Mouse (Mus musculus) liver, embryonic 15.5 days (tissue): Measurements from ENCODE around the gene Ptprg. TPM values are rescaled to one million over a fixed set of nuclear protein-coding genes. Genes with fewer than 3 reads are reported as not detected.

ENCODE experiments used
- ATAC-seq: fragments of 200-750 bp; cut with Nextera tagmentation; 2 replicates; pipeline ENCODE4 v1.8.0; 2017; ENCODE audit warnings: moderate number of reproducible peaks, mild to moderate bottlenecking, moderate library complexity; ENCODE audit not compliant: insufficient read depth
- H3K27ac ChIP-seq: fragments of 300-500 bp; sonication (generic); replicated peaks from 2 replicates; pipeline ENCODE4 v1.5.1; 2015; ENCODE audit warnings: mild to moderate bottlenecking, inconsistent platforms
- H3K27me3 ChIP-seq: fragments of 300-500 bp; sonication (generic); 2 replicates; pipeline ENCODE4 v1.6.1; 2015; ENCODE audit warnings: mild to moderate bottlenecking, inconsistent platforms
- H3K36me3 ChIP-seq: fragments of 300-500 bp; sonication (generic); replicated peaks from 2 replicates; pipeline ENCODE4 v1.6.1; 2015; ENCODE audit warnings: moderate library complexity, mild to moderate bottlenecking, inconsistent platforms
- H3K4me1 ChIP-seq: fragments of 300-500 bp; sonication (generic); replicated peaks from 2 replicates; pipeline ENCODE4 v1.6.1; 2015; ENCODE audit warnings: inconsistent platforms
- H3K4me2 ChIP-seq: fragments of 300-500 bp; sonication (generic); 2 replicates; pipeline ENCODE4 v1.6.1; 2015; ENCODE audit warnings: moderate library complexity, mild to moderate bottlenecking, inconsistent platforms
- H3K4me3 ChIP-seq: fragments of 300-500 bp; sonication (generic); replicated peaks from 2 replicates; pipeline ENCODE4 v1.5.1; 2015; ENCODE audit warnings: mild to moderate bottlenecking, inconsistent platforms
- H3K9ac ChIP-seq: fragments of 300-500 bp; sonication (generic); 2 replicates; pipeline ENCODE4 v1.6.1; 2015; ENCODE audit warnings: moderate library complexity, mild to moderate bottlenecking, inconsistent platforms
- H3K9me3 ChIP-seq: fragments of 300-500 bp; sonication (generic); replicated peaks from 2 replicates; pipeline ENCODE4 v1.6.1; 2016; ENCODE audit warnings: inconsistent platforms
- WGBS: fragments of 180-500 bp; shearing (Covaris S2); methylation state at CpG from one replicate; pipeline ENCODE4 v1.1.7; 2015; ENCODE audit warnings: mixed read lengths; ENCODE audit not compliant: insufficient replicate concordance; 5-methylcytosine and 5-hydroxymethylcytosine counted together
- polyA plus RNA-seq: library from polyadenylated mRNA; unstranded; fragments of >200 nt; fragmentation: Nextera tagmentation; extraction: Ambion mirVana; gene quantifications from 2 replicates; pipeline ENCODE4 v1.2.1, GENCODE M21; 2015

Gene Ptprg
- polyA plus RNA-seq, 1 experiment from 2014 or later = 1.3 TPM

GRCm38 (mm10) chr14:11981764-11982163 lies 428.4 kb downstream of the Ptprg start:
- H3K27me3 ChIP-seq = no peaks in the 10 kb centered on the region
- H3K4me3 ChIP-seq = no peak overlapping the region
- H3K4me1 ChIP-seq = no peaks in the 10 kb centered on the region
- H3K27ac ChIP-seq = no peak overlapping the region
- ATAC-seq = no peak
- no peaks in the 10 kb centered on the region for H3K36me3 ChIP-seq
- no peak overlapping the region for H3K9ac ChIP-seq
- WGBS = 56% methylated on average over 4 of the region's 4 CpGs
- no peak overlapping the region for H3K4me2 ChIP-seq
- H3K9me3 ChIP-seq = no peaks in the 10 kb centered on the region

- H3K4me1 ChIP-seq = no peaks in the 10 kb centered on the region
- H3K4me3 ChIP-seq = no peak overlapping the region
- H3K36me3 ChIP-seq = no peaks in the 10 kb centered on the region
- H3K27ac ChIP-seq = no peak overlapping the region
- 56% methylated on average over 9 of the region's 9 CpGs for WGBS
- no peak for ATAC-seq
- H3K4me2 ChIP-seq = no peak overlapping the region
- no peak overlapping the region for H3K9ac ChIP-seq
- no peaks in the 10 kb centered on the region for H3K27me3 ChIP-seq
- H3K9me3 ChIP-seq = no peaks in the 10 kb centered on the region
These were observed 429.7 kb downstream of the Ptprg start for GRCm38 (mm10) chr14:11983031-11983430.

- no peaks in the 10 kb centered on the region for H3K4me1 ChIP-seq
- H3K4me2 ChIP-seq = no peak overlapping the region
- no peaks in the 10 kb centered on the region for H3K9me3 ChIP-seq
- no peaks in the 10 kb centered on the region for H3K27me3 ChIP-seq
- H3K9ac ChIP-seq = no peak overlapping the region
- ATAC-seq = no peak
- no peak overlapping the region for H3K27ac ChIP-seq
- H3K36me3 ChIP-seq = no peaks in the 10 kb centered on the region
- 8% methylated on average over 3 of the region's 3 CpGs for WGBS
- H3K4me3 ChIP-seq = no peak overlapping the region
These were observed 430.8 kb downstream of the Ptprg start for GRCm38 (mm10) chr14:11984086-11984485.

GRCm38 (mm10) chr14:11988975-11989374 lies 435.6 kb downstream of the Ptprg start:
- no peaks in the 10 kb centered on the region for H3K9me3 ChIP-seq
- H3K27me3 ChIP-seq = no peaks in the 10 kb centered on the region
- 53% methylated on average over 2 of the region's 2 CpGs for WGBS
- H3K4me1 ChIP-seq = no peaks in the 10 kb centered on the region
- no peak for ATAC-seq
- H3K36me3 ChIP-seq = no peaks in the 10 kb centered on the region
- no peak overlapping the region for H3K27ac ChIP-seq
- H3K4me2 ChIP-seq = no peak overlapping the region
- no peak overlapping the region for H3K9ac ChIP-seq
- no peak overlapping the region for H3K4me3 ChIP-seq

- no peaks in the 10 kb centered on the region for H3K4me1 ChIP-seq
- no peak overlapping the region for H3K27ac ChIP-seq
- H3K9me3 ChIP-seq = no peaks in the 10 kb centered on the region
- no peaks in the 10 kb centered on the region for H3K27me3 ChIP-seq
- no peak overlapping the region for H3K4me2 ChIP-seq
- ATAC-seq = no peak
- no peaks in the 10 kb centered on the region for H3K36me3 ChIP-seq
- no peak overlapping the region for H3K9ac ChIP-seq
- H3K4me3 ChIP-seq = no peak overlapping the region
- 69% methylated on average over 2 of the region's 2 CpGs for WGBS
These were observed 437.8 kb downstream of the Ptprg start for GRCm38 (mm10) chr14:11991151-11991550.

GRCm38 (mm10) chr14:11992111-11992510 lies 438.8 kb downstream of the Ptprg start:
- Histone ChIP-seq H3K9ac (no peak overlapping the region), H3K36me3 (no peaks in the 10 kb centered on the region), H3K4me3 (no peak overlapping the region), H3K27me3 (no peaks in the 10 kb centered on the region), H3K4me2 (no peak overlapping the region), H3K9me3 (no peaks in the 10 kb centered on the region), H3K4me1 (no peaks in the 10 kb centered on the region), H3K27ac (no peak overlapping the region)
- ATAC-seq = no peak
- 36% methylated on average over 4 of the region's 4 CpGs for WGBS

GRCm38 (mm10) chr14:11992534-11992933 lies 439.2 kb downstream of the Ptprg start:
- no peak for ATAC-seq
- Histone ChIP-seq H3K27me3 (no peaks in the 10 kb centered on the region), H3K4me1 (no peaks in the 10 kb centered on the region), H3K9ac (no peak overlapping the region), H3K4me3 (no peak overlapping the region), H3K9me3 (no peaks in the 10 kb centered on the region), H3K27ac (no peak overlapping the region), H3K36me3 (no peaks in the 10 kb centered on the region), H3K4me2 (no peak overlapping the region)
- 23% methylated on average over 6 of the region's 6 CpGs for WGBS

- Histone ChIP-seq H3K27me3 (no peaks in the 10 kb centered on the region), H3K4me1 (no peaks in the 10 kb centered on the region), H3K9ac (no peak overlapping the region), H3K4me3 (no peak overlapping the region), H3K27ac (no peak overlapping the region), H3K9me3 (no peaks in the 10 kb centered on the region), H3K4me2 (no peak overlapping the region), H3K36me3 (no peaks in the 10 kb centered on the region)
- 70% methylated on average over 6 of the region's 6 CpGs for WGBS
- no peak for ATAC-seq
These were observed 444.2 kb downstream of the Ptprg start for GRCm38 (mm10) chr14:11997555-11997954.

GRCm38 (mm10) chr14:11998464-11998863 lies 445.1 kb downstream of the Ptprg start:
- H3K9me3 ChIP-seq = no peaks in the 10 kb centered on the region
- H3K4me3 ChIP-seq = no peak overlapping the region
- no peaks in the 10 kb centered on the region for H3K4me1 ChIP-seq
- no peak overlapping the region for H3K9ac ChIP-seq
- ATAC-seq = no peak
- 68% methylated on average over 4 of the region's 4 CpGs for WGBS
- H3K4me2 ChIP-seq = no peak overlapping the region
- no peak overlapping the region for H3K27ac ChIP-seq
- H3K27me3 ChIP-seq = no peaks in the 10 kb centered on the region
- H3K36me3 ChIP-seq = no peaks in the 10 kb centered on the region

- no peak for ATAC-seq
- Histone ChIP-seq H3K4me3 (no peak overlapping the region), H3K4me2 (no peak overlapping the region), H3K27ac (no peak overlapping the region), H3K36me3 (no peaks in the 10 kb centered on the region), H3K27me3 (no peaks in the 10 kb centered on the region), H3K4me1 (no peaks in the 10 kb centered on the region), H3K9me3 (no peaks in the 10 kb centered on the region), H3K9ac (no peak overlapping the region)
- 69% methylated on average over 4 of the region's 4 CpGs for WGBS
These were observed 450.7 kb downstream of the Ptprg start for GRCm38 (mm10) chr14:12004061-12004460.

GRCm38 (mm10) chr14:12011766-12012165 lies 458.4 kb downstream of the Ptprg start:
- no peak overlapping the region for H3K27ac ChIP-seq
- no peaks in the 10 kb centered on the region for H3K9me3 ChIP-seq
- H3K4me2 ChIP-seq = no peak overlapping the region
- H3K4me3 ChIP-seq = no peak overlapping the region
- WGBS = 47% methylated on average over 5 of the region's 5 CpGs
- ATAC-seq = no peak
- H3K4me1 ChIP-seq = no peaks in the 10 kb centered on the region
- no peak overlapping the region for H3K9ac ChIP-seq
- no peaks in the 10 kb centered on the region for H3K36me3 ChIP-seq
- H3K27me3 ChIP-seq = no peaks in the 10 kb centered on the region

- Histone ChIP-seq H3K27ac (no peak overlapping the region), H3K27me3 (no peaks in the 10 kb centered on the region), H3K9me3 (no peaks in the 10 kb centered on the region), H3K4me3 (no peak overlapping the region), H3K4me2 (no peak overlapping the region), H3K4me1 (no peaks in the 10 kb centered on the region), H3K36me3 (no peaks in the 10 kb centered on the region), H3K9ac (no peak overlapping the region)
- ATAC-seq = no peak
- WGBS = 69% methylated on average over 16 of the region's 16 CpGs
These were observed 472.7 kb downstream of the Ptprg start for GRCm38 (mm10) chr14:12025812-12026728.
